Mouse (Mus musculus) cerebellum, adult 11-12 months (tissue): ENCODE measurements at regions not wholly inside any gene's neighbourhood (a gene's known extent, or its start where the extent isn't known, plus 50 kb on each side); places are given as distances from the start of the nearest gene placed in this dataset.
A peak's percentile ranks its signal among the peaks of the same experiment; 100 is the strongest.

ENCODE experiments used
- DNase-seq: peaks from one replicate; pipeline ENCODE4 v3.0.0; 2022

DNA sequence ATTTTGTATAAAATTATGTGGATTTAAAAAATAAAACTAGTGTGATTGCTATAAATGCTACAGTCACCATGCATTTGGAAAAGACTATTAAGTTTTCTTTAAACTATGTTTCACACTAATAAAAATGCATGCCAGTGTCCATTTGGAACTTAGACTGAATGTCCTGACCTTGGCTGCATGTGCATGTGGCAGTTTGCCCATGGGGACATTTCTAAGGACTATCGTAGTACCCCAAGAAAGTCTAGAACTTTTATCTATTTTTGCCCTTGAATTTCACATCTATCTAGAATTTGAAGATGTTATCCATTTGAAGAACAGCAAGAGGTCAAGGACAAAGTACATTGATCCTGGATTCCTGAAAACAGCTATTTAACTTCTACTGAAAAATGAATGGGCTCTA is 745.9 kb downstream of the Tmem182 start:
- DNase-seq: no peak

DNA sequence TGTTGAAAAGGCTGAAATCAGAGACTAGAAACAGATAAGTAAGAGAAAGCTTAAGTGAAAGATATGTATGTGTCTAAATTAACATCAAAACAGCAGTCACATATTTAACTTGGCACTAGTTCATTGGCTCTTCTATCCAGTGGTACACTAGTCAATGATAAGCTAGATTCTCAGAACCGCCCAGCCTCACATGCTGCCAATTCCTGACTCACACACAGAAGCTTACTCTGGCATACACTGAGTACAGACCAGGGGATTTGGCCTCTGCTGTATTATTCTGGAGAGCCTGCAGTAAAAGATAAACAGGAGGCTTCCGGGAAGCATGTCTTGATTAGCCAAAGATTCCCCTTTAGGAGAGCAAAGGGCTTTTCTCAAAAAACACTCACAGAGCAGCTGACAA is 750.2 kb downstream of the Tmem182 start:
- no peak for DNase-seq

DNA sequence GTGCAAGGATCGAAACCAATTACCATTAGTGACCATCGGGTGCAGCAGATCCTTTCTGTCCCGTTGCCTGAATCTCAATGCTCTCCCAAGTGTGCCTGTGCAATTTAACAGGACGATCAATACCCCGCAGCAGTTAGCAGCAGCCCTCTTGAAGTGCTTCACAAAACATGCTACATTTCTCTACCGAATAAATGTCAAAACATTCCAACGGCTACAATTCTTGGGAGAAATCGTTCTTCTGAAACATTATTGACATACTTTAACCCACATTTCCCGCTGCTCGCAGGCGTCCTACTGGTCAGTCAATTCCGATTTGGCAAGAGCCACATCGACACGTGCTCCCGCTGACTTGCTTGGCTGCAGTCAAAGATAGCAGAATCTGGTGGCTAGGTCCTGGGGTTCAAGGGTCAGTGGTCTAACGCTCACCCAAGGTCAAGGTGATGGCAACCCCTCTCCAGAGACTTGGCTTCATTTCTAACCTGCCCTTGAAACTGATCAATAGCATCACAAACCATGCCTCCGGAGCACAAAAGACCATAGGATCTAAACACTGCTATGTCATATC is 753.8 kb downstream of the Tmem182 start:
- no peak for DNase-seq

DNA sequence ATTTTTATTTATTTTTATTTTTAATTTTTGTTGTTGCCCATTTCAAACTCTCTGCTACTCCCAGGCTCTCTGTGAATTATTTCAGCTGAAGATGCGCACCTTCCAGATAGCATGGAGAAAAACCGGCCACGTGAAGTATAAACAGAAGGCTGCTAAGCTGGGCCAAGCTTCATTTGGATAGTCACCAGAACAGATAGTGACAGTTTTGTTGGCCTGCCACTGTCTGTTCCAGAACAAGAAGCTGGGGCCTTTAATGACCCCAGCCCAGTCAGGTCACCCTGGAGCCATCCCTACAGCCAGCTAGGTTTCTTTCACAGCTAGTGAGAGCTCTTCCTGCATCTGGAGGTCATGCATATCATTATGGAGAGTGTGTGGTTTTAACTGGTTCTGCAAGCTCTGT is 754.6 kb downstream of the Tmem182 start:
- DNase-seq: no peak

DNA sequence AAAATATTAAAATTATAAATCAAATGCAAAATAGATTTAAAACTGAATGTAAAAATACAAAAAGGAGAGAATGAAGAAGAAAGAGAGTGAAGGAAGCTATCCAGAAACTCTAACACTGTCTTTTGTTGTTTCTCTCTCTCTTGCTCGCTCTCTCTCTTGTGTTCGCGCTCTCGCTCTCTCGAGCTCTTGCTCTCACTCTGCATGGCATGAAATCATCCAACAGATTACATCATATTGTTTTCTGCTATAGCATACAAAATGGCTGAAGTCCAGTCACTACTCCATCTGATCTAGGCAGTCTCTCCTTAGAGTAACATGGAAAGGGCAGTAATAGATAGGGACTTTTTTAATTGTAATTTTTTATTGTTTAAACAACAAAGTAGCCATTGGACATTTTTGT is 798.1 kb downstream of the Tmem182 start:
- no peak for DNase-seq

DNA sequence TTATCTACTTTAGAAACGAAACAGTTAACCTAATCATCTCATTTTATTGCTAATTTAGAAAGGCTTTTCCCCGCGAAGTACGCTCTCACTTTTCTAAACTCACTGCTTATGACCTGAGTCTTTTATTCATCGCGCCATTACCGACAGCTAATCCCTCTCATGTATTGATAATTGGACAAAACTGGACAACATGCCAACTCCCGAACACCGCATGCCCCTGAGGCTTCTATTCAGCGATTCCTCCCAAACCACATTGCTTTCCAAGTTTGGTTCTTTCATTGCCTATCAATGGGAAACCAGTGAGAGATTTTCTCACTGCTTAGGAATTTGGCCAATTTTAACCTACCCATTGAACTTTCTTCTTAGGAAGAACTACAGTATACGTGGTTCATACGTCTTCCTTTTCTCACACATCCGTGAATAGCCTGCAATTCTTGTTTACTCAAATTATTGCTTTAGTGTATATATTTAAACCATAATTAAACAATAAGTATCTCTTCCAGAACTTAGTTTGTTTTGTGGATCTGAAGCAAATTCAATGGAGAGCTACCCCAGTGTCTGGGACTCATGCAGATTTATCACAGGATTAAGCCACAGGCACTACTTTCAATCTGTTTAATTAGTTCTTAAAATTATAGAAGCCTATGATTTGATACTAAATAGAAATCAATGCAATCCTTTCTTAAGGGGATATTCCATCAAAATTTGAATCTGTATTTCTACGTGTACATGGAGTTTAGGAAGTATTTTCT is 799.8 kb downstream of the Tmem182 start:
- no peak for DNase-seq

DNA sequence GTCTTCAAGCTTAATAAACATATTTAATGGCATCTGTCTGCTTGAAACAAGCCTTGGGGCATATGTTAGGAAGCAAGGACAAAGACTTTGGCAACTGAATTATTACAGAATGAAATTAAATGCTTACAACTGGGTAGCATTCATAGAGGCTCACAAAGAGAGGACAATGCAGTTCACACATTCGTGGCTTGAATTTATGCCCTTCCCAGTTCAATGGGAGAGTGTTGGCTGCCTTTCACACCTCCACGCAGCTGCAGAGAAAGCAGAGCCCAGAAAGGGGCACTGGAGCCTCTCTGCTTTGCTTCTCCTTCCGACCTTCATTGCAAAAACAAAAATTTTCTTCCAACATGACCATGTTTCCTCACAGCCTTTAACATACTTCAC is 800.3 kb downstream of the Tmem182 start:
- no peak for DNase-seq

DNA sequence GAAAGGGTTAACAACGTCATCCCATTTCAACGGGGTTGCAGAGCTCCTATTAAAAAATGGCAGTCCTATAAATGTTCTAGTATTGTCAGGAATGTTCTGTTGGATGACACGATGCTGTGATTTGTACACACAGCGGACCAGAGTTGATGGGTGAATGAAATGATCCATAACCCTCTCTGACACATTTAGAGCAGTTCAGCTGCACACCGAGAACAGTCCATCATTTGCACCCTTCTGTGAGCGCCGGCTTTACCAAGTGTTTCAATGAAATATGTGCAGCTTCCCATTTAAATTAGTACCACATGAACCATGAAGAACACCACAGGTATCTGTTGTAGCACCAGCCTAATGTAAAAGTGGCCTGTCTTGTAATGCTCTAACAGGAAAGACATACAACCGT is 805.4 kb downstream of the Tmem182 start:
- DNase-seq: no peak

DNA sequence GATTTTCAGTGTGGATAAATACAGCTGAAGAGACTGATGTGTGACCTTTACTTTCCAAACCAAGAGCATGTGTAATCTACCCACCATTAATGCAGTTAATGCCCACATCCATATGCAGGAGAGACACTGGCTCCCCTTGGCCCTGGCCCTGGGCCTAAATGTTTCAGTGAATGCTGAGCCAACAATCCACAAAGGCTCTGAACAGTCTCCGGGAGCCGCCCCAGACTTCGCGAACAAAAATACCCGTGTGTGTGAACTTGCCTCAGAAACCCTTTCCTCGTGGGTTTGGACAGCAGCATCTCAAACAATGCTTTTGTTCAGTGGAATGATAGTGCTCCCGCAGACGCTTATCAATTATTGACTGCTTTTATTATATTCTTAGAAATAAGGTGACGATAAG is 846.4 kb downstream of the Tmem182 start:
- DNase-seq: no peak

DNA sequence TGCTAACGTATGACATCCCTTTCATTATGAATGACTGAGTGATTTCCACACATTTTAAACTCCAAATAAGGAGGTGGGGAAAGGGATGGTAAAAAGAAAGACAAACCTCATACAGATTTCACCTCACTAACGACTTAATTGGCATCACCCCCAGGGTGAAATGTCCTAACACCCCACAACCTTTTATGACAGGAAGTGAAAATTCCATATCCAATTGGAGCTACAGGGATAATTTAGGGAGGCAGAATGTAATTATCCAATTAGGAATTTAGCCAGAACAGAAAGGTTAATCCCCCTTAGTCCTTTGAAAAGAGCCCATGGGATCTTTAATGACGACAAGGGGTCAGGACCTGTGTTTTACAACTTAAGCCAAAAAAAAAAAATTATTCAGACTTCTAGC is 846.8 kb downstream of the Tmem182 start:
- no peak for DNase-seq

DNA sequence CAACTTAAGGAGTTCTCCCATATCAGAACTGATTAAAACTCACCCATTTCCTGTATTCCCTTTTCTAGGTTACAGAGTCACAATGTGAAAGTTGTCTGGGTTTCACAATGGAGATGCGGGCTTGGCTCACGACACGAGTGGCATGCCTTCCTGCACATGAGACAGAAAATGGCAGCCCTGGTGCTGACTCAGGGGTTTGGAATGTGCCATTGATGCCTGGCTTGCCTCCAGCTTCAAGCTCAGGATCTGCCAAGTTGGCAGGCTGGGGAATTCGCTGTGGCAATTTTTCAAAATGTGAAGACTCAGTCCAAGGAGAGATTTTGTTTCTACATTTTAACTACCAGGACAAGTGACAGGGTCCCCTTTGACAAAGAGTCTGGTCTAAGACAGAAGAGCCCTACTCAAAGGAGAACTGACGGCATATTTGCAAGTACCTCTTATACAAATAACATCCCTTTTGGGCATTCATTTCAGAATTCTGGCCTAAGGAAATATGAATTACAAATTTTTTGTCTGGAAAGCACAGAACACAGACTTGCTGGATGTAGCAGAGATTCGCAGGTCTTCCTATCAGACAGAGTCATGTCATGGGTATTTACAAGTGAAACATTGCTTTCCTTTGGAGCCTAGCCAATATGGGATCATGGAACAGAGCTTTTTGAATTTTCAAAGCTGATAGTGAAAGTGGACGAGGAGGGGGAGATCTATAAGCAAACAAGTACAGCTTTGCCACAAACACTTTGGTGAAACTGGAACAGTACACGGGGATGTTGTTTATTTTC is 847.4 kb downstream of the Tmem182 start:
- peak; percentile 15 for DNase-seq

DNA sequence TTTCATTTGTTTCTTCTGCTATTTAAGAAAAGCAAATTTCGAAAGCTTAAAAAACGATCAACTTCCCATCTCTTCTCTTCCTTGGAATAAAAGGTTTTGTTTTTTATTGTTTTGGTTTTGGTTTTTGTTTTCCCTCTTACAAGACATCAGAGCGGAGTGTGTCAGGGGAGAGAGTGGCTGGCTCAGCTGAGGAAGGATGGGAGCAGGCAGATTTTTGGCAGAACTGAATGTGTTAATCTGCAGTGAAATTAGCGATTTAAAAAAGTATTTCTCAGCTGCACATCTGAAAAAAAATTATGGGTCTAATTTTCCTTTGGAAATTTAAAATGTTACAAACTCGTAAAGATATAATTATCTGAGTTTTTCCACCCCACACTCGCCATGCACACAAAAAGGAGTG is 868.7 kb downstream of the Tmem182 start:
- no peak for DNase-seq

DNA sequence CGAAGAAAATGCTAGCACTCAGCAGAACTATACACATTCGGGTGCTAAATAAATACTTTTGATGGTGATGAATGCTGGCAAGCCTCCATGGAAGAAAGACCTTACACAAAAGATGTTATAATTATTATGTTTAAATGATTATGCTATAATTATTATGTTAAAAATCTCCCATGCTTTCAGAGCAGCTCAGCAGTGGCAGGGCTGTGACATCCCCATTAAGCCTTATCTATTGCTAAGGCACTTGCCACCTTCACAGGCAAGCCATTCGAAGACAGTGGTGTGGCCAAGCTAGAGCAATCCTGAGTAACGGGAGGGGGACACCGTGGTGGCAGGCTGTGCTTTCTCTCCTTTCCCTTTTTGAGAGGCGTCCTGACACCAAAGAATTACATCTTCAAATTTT is 869.9 kb downstream of the Tmem182 start:
- no peak for DNase-seq

DNA sequence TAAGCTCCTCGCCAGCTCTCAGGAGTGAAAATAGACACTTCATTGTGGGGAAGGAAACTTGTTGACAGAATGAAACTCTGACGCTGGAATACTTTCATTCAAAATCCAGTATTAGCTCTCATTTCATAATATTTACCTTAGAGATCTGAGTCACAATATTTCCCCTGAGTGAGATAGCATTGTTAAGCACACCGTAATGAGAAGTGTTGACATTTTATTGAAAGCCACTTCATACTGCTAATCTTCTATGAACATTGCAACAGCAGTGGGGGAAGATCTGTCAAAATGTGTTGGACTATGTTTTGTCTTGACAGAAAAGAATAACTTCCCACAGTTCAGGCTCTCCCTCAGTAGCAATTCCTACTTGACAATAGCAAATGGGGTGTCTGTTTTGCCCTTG is 900.3 kb downstream of the Tmem182 start:
- DNase-seq: no peak

DNA sequence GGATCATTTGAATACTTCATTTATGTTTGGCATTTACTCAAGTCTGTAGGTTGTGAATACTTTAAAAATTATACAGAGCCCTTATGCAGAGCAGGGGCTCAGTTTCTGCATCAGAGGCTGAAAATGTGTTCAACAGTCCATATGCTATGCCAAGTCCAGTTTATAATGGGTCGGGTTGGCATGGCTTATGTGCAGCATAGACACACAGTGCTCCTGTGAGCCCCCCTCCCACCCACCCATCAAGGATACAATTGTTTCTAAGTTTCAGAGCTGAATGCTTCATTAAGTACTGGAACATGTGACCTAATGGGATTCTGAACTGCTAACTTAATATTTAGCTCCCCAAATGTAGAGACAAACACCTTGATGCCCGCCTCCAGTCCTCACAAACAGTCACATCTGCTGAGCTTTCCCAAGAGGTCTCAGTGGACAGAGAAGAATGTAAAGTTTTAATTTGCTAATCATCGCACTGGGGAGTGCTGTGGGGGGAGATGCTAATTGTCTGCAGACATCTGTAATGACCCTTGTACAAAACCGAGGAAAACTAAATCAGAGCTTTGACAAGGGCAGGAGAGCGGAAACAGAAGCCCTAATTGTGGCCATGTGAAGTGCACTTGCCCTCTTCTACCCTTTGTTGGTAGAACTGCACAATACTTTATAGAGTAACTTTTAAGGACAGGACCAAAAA is 937.4 kb downstream of the Tmem182 start:
- no peak for DNase-seq

DNA sequence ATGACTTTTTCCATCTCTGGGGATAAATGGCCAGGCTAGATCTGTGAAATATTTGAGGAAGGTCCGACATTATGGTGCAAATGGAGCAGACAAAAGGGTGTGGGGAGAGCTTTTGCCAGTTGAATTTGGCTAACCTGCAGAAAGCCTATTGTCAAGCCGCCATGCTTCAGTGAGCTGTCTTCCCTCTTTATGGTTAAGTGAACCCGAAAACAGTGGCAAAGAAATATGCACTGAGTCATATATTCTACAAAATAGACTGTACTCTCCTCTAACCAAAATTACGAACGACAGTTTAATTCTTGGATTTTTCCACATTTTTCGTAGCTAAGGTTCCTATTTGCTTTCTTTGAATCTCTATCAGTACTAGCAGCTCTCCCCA is 937.9 kb downstream of the Tmem182 start:
- DNase-seq: no peak

DNA sequence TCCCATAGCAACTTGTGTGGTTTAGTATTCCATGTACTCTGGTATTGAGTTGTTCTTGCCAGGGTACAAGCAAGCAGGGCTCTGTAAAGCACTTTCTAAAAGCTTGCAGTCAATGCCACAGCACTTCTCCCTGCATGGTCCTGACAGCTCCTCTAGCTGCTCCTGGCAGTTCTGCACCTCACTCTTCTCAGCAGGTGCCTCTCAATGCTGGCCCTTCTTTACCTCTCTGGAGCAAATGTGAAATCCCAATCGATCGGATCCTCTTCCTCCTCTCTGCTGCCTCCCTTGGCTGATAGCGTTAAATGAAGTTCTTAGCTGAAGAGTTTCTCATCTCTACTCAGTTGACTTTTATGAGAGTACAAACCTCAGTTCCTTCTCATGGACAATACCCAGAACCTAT is 939.1 kb downstream of the Tmem182 start:
- no peak for DNase-seq

DNA sequence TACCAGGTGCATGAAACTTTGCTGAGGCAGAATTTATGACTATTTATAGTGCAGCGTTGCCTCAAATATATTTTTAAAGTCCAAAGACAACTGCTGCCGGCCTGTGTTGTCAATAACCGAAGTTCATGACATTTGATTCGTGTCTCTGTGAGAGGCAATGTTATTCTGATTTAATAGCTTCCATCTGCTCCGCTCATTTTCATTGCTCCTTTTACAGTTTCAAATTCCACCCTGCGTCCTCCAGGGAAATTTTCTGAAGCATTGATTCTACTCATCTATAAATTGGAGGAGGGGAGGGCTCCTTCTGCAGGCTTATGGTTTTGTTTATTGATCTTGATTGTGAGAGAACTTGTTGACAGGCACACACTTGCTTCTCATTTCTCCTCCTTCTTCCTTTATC is 936.2 kb upstream of the Pou3f3 start:
- DNase-seq: no peak
